Mouse (Mus musculus): ENCODE data around the gene Eif4e2. TPM values are rescaled to one million over a fixed set of nuclear protein-coding genes. Genes with fewer than 3 reads are reported as not detected.
A peak's percentile ranks its signal among the peaks of the same experiment; 100 is the strongest.

Eif4e2 gene
- polyA plus RNA-seq, 1 experiment from 2014 or later, result 131 TPM

GRCm38 (mm10) chr1:87243021-87243420, 29.3 kb downstream of the Eif4e2 start:
- Histone ChIP-seq H3K36me3 (ENCODE audit: control insufficient read depth, insufficient read depth, low read length) (peaks cover 9% of the 10 kb centered on the region; the same call in 1 of the 2 replicates), H3K27ac (ENCODE audit: low read depth) (no peak overlapping the region), H3K27me3 (replicated peaks; ENCODE audit: control insufficient read depth, insufficient read depth, low read length) (no peaks in the 10 kb centered on the region), H3K9me3 (ENCODE audit: control insufficient read depth, low read length) (no peaks in the 10 kb centered on the region), H3K4me1 (replicated peaks; ENCODE audit: control insufficient read depth, insufficient read depth, low read length) (no peaks in the 10 kb centered on the region), H3K9ac (ENCODE audit: low read length) (no peak overlapping the region), H3K4me2 (ENCODE audit: low read length) (no peak overlapping the region), H3K4me3 (ENCODE audit: low read depth, low read length) (no peak overlapping the region)
- DNase-seq (ENCODE audit: low spot score) (no peak), ATAC-seq (replicated peaks; ENCODE audit: low FRiP score, low TSS enrichment, low read depth) (no peak)
- 93% methylated on average over 8 of the region's 8 CpGs for WGBS

DNA sequence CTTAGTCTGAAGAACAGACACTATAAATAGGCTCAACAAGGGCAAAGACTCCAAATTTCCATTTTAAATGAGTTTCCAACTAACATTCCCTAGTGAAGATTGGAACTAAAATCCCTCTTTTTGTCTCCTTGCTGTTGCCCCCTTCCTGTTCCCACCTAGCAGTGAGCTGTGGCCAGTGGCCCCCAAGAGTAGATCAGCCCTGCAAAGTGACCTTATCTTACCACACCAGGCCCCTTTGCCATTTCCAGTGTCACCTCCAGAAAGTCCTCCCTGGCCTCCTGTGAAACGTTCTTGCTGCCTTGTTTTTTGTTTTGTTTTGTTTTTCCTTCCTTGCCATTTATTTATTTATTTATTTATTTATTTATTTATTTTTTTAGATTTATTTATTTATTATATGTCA, 31.7 kb downstream of the Eif4e2 start:
- H3K4me3 ChIP-seq (ENCODE audit: low read depth, low read length), result no peak overlapping the region
- 32% methylated on average over 1 of the region's 1 CpGs for WGBS
- H3K9ac ChIP-seq (ENCODE audit: low read length), result no peak overlapping the region

GRCm38 (mm10) chr1:87245929-87246815, 32.5 kb downstream of the Eif4e2 start:
- no peaks in the 10 kb centered on the region for H3K9me3 ChIP-seq (ENCODE audit: control insufficient read depth, low read length)
- no peaks in the 10 kb centered on the region for H3K27me3 ChIP-seq (replicated peaks; ENCODE audit: control insufficient read depth, insufficient read depth, low read length)
- no peaks in the 10 kb centered on the region for H3K4me1 ChIP-seq (replicated peaks; ENCODE audit: control insufficient read depth, insufficient read depth, low read length)
- H3K9ac ChIP-seq (ENCODE audit: low read length), result no peak overlapping the region
- H3K4me3 ChIP-seq (ENCODE audit: low read depth, low read length), result no peak overlapping the region
- peak; percentile 97 for DNase-seq (ENCODE audit: low spot score)
- peak overlapping the region; percentile 20; the same call in 1 of the 2 replicates for H3K4me2 ChIP-seq (ENCODE audit: low read length)
- H3K27ac ChIP-seq (ENCODE audit: low read depth), result no peak overlapping the region
- ATAC-seq (replicated peaks; ENCODE audit: low FRiP score, low TSS enrichment, low read depth), result peak; percentile 70; the same call in 1 of the 2 replicates
- 25% methylated on average over 22 of the region's 22 CpGs for WGBS
- no peaks in the 10 kb centered on the region for H3K36me3 ChIP-seq (ENCODE audit: control insufficient read depth, insufficient read depth, low read length)

More for the DNA sequence above, 31.7 kb downstream of the Eif4e2 start:
- DNase-seq (ENCODE audit: low spot score) (no peak), ATAC-seq (replicated peaks; ENCODE audit: low FRiP score, low TSS enrichment, low read depth) (no peak)
- no peaks in the 10 kb centered on the region for H3K4me1 ChIP-seq (replicated peaks; ENCODE audit: control insufficient read depth, insufficient read depth, low read length)
- H3K4me2 ChIP-seq (ENCODE audit: low read length), result no peak overlapping the region
- H3K27me3 ChIP-seq (replicated peaks; ENCODE audit: control insufficient read depth, insufficient read depth, low read length), result no peaks in the 10 kb centered on the region
- H3K27ac ChIP-seq (ENCODE audit: low read depth), result no peak overlapping the region
- no peaks in the 10 kb centered on the region for H3K9me3 ChIP-seq (ENCODE audit: control insufficient read depth, low read length)
- no peaks in the 10 kb centered on the region for H3K36me3 ChIP-seq (ENCODE audit: control insufficient read depth, insufficient read depth, low read length)

GRCm38 (mm10) chr1:87252040-87252609, 38.4 kb downstream of the Eif4e2 start:
- H3K9me3 ChIP-seq (ENCODE audit: control insufficient read depth, low read length), result no peaks in the 10 kb centered on the region
- DNase-seq (ENCODE audit: low spot score) (no peak), ATAC-seq (replicated peaks; ENCODE audit: low FRiP score, low TSS enrichment, low read depth) (no peak)
- no peak overlapping the region for H3K27ac ChIP-seq (ENCODE audit: low read depth)
- H3K27me3 ChIP-seq (replicated peaks; ENCODE audit: control insufficient read depth, insufficient read depth, low read length), result 0 out of 2 replicates have a peak, but pooled peaks cover 3% of the 10 kb centered on the region
- no peaks in the 10 kb centered on the region for H3K4me1 ChIP-seq (replicated peaks; ENCODE audit: control insufficient read depth, insufficient read depth, low read length)
- H3K4me3 ChIP-seq (ENCODE audit: low read depth, low read length), result no peak overlapping the region
- no peak overlapping the region for H3K4me2 ChIP-seq (ENCODE audit: low read length)
- no peak overlapping the region for H3K9ac ChIP-seq (ENCODE audit: low read length)
- 75% methylated on average over 5 of the region's 5 CpGs for WGBS
- no peaks in the 10 kb centered on the region for H3K36me3 ChIP-seq (ENCODE audit: control insufficient read depth, insufficient read depth, low read length)

DNA sequence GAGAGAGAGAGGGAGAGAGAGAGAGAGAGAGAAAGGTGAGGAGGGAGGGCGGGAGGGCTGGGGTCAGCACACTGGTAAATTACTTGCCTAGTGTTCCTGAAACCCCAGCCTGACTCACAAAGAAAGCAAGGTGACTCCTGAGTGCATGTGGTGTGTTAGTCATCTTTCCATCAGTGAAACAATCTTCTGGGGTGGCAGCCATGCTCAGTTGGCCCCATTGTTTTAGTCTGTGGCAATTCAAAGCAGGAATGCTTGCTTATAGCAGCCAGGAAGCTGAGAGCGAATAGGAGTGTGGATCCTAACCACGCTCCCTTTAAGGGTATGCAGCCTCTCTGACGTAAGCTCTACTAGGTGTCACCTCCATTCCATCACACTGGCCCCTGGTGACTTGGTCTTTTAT, 41.5 kb downstream of the Eif4e2 start:
- H3K36me3 ChIP-seq (ENCODE audit: control insufficient read depth, insufficient read depth, low read length), result no peaks in the 10 kb centered on the region
- 55% methylated on average over 4 of the region's 4 CpGs for WGBS
- peaks cover 30% of the 10 kb centered on the region for H3K27me3 ChIP-seq (replicated peaks; ENCODE audit: control insufficient read depth, insufficient read depth, low read length)
- no peak for DNase-seq (ENCODE audit: low spot score)
- no peaks in the 10 kb centered on the region for H3K4me1 ChIP-seq (replicated peaks; ENCODE audit: control insufficient read depth, insufficient read depth, low read length)
- H3K4me2 ChIP-seq (ENCODE audit: low read length), result no peak overlapping the region
- H3K9ac ChIP-seq (ENCODE audit: low read length), result no peak overlapping the region
- H3K9me3 ChIP-seq (ENCODE audit: control insufficient read depth, low read length), result no peaks in the 10 kb centered on the region
- ATAC-seq (replicated peaks; ENCODE audit: low FRiP score, low TSS enrichment, low read depth), result no peak
- no peak overlapping the region for H3K4me3 ChIP-seq (ENCODE audit: low read depth, low read length)
- H3K27ac ChIP-seq (ENCODE audit: low read depth), result no peak overlapping the region

GRCm38 (mm10) chr1:87257691-87258090, 44.0 kb downstream of the Eif4e2 start:
- ATAC-seq (replicated peaks; ENCODE audit: low FRiP score, low TSS enrichment, low read depth) (no peak), DNase-seq (ENCODE audit: low spot score) (no peak)
- H3K9ac ChIP-seq (ENCODE audit: low read length), result no peak overlapping the region
- no peaks in the 10 kb centered on the region for H3K4me1 ChIP-seq (replicated peaks; ENCODE audit: control insufficient read depth, insufficient read depth, low read length)
- no peak overlapping the region for H3K4me3 ChIP-seq (ENCODE audit: low read depth, low read length)
- no peak overlapping the region for H3K27ac ChIP-seq (ENCODE audit: low read depth)
- H3K4me2 ChIP-seq (ENCODE audit: low read length), result no peak overlapping the region
- 12% methylated on average over 11 of the region's 11 CpGs for WGBS
- no peaks in the 10 kb centered on the region for H3K9me3 ChIP-seq (ENCODE audit: control insufficient read depth, low read length)
- no peaks in the 10 kb centered on the region for H3K36me3 ChIP-seq (ENCODE audit: control insufficient read depth, insufficient read depth, low read length)
- peaks cover 45% of the 10 kb centered on the region for H3K27me3 ChIP-seq (replicated peaks; ENCODE audit: control insufficient read depth, insufficient read depth, low read length)

DNA sequence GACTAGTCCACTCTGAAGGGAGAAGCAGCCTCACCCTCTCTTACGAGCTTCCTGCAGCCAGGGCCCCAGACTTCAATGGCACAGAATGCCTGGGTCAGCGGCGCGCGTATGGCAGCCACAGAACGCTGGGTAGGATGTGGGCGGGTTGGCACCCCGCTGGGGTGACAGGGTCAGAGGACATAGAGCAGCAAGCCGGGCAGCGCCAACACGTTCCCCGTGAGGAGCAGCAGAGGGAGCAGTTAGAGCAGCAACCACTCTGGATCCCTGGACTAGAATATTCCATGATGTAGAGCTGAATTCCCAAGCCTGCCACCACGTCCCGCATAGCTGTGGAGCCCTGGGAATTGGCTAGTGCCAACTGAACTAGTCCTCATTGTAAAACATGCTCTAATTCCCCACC, 44.8 kb downstream of the Eif4e2 start:
- H3K4me2 ChIP-seq (ENCODE audit: low read length), result no peak overlapping the region
- H3K27me3 ChIP-seq (replicated peaks; ENCODE audit: control insufficient read depth, insufficient read depth, low read length), result peaks cover 53% of the 10 kb centered on the region
- no peak overlapping the region for H3K9ac ChIP-seq (ENCODE audit: low read length)
- H3K4me1 ChIP-seq (replicated peaks; ENCODE audit: control insufficient read depth, insufficient read depth, low read length), result no peaks in the 10 kb centered on the region
- DNase-seq (ENCODE audit: low spot score) (no peak), ATAC-seq (replicated peaks; ENCODE audit: low FRiP score, low TSS enrichment, low read depth) (no peak)
- no peaks in the 10 kb centered on the region for H3K36me3 ChIP-seq (ENCODE audit: control insufficient read depth, insufficient read depth, low read length)
- H3K4me3 ChIP-seq (ENCODE audit: low read depth, low read length), result no peak overlapping the region
- 16% methylated on average over 14 of the region's 14 CpGs for WGBS
- H3K27ac ChIP-seq (ENCODE audit: low read depth), result no peak overlapping the region
- H3K9me3 ChIP-seq (ENCODE audit: control insufficient read depth, low read length), result no peaks in the 10 kb centered on the region

DNA sequence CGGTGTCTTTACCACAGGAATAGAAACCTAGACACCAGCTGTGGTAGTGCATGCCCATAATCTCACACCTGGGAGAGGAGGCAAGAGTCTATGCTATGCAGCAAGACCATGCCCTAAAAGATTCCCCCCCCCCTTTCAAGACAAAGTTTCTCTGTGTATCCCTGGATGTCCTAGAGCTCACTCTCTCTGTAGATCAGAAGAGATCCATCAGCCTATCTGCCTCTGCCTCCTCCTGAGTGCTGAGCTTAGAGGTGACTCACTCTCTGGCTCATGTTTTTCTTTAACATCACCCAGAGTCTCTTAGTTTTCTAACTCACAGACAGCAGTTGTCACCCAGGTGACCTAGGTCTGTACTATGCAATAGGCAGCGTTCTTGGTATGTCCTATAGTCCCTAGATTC, 45.6 kb downstream of the Eif4e2 start:
- no peak overlapping the region for H3K9ac ChIP-seq (ENCODE audit: low read length)
- no peaks in the 10 kb centered on the region for H3K36me3 ChIP-seq (ENCODE audit: control insufficient read depth, insufficient read depth, low read length)
- no peaks in the 10 kb centered on the region; the same call in 1 of the 2 replicates for H3K4me1 ChIP-seq (replicated peaks; ENCODE audit: control insufficient read depth, insufficient read depth, low read length)
- 81% methylated on average over 2 of the region's 2 CpGs for WGBS
- peaks cover 61% of the 10 kb centered on the region for H3K27me3 ChIP-seq (replicated peaks; ENCODE audit: control insufficient read depth, insufficient read depth, low read length)
- no peak overlapping the region for H3K4me3 ChIP-seq (ENCODE audit: low read depth, low read length)
- no peak overlapping the region for H3K4me2 ChIP-seq (ENCODE audit: low read length)
- ATAC-seq (replicated peaks; ENCODE audit: low FRiP score, low TSS enrichment, low read depth), result no peak
- H3K9me3 ChIP-seq (ENCODE audit: control insufficient read depth, low read length), result no peaks in the 10 kb centered on the region
- DNase-seq (ENCODE audit: low spot score), result no peak
- H3K27ac ChIP-seq (ENCODE audit: low read depth), result no peak overlapping the region

Data from intestine, embryonic 14.5 days (tissue).